Mouse (Mus musculus): Measurements from ENCODE around the gene Fam219b.

DNA sequence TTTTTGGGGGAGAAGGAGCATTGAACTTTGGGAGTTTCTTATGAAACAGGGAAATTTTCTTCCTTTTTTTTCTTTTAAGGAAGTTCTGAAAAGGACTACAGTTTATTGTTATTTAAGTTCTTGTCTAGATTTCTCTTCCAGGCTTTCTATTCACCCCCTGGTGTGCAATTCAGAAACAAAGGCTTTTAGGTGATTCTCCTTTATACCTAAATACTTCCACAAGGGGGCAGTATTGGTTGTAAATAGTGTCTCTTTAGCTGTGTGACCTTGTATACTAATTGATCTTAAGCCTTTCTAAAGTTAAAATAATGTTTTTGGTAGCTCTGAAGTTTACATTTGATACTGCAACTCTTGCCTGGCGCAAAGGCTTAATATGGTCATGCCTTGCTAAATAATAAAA is 13.6 kb upstream of the Fam219b start:
- TF ChIP-seq GATA1 (IDR thresholded peaks at IDR 0.05; ENCODE audit: low read length) (no peak), TAL1 (IDR thresholded peaks at IDR 0.05; ENCODE audit: low read length) (no peak)
